Mouse (Mus musculus) MEL (cell line): ENCODE measurements around the gene Surf2. TPM values are rescaled to one million over a fixed set of nuclear protein-coding genes. Genes with fewer than 3 reads are reported as not detected.
A peak's percentile ranks its signal among the peaks of the same experiment; 100 is the strongest.

Source experiments
- DNase-seq: peaks from one replicate; pipeline ENCODE4 v3.0.0; 2011; ENCODE audit warnings: low read depth, low spot score
- H3K27ac ChIP-seq: 2 replicates; pipeline ENCODE4 v1.5.1; 2012; ENCODE audit warnings: low read depth, mild to moderate bottlenecking, control low read depth, low read length, moderate library complexity; ENCODE audit not compliant: control insufficient read depth
- H3K27me3 ChIP-seq, 2 experiments: fragments of 150-350 bp in 1 of 2; sonication (generic) in 1 of 2; 2 replicates each; pipeline ENCODE4 v1.6.1; 2012; ENCODE audit warnings: low read length in 2 of 2, mild to moderate bottlenecking in 2 of 2, improper control_type of control experiment in 1 of 2, moderate library complexity in 1 of 2; ENCODE audit not compliant: insufficient read depth in 2 of 2, control insufficient read depth in 1 of 2
- H3K36me3 ChIP-seq, 2 experiments: 2 replicates each; pipeline ENCODE4 v1.6.1; 2012 to 2014; ENCODE audit warnings: low read length in 2 of 2, improper control_type of control experiment in 1 of 2, inconsistent platforms in 1 of 2, mild to moderate bottlenecking in 1 of 2; ENCODE audit not compliant: insufficient read depth in 2 of 2, control insufficient read depth in 1 of 2
- H3K4me1 ChIP-seq, 2 experiments: fragments of 150-350 bp in 1 of 2; sonication (generic) in 1 of 2; 2 replicates each; pipeline ENCODE4 v1.6.1; 2012; ENCODE audit warnings: low read length in 2 of 2, improper control_type of control experiment in 1 of 2, mild to moderate bottlenecking in 1 of 2; ENCODE audit not compliant: insufficient read depth in 2 of 2, control insufficient read depth in 1 of 2
- H3K4me3 ChIP-seq, 2 experiments: fragments of 150-350 bp in 1 of 2; sonication (generic) in 1 of 2; 2 replicates each; pipeline ENCODE4 v1.5.1; 2012; ENCODE audit warnings: low read depth in 2 of 2, low read length in 2 of 2, mild to moderate bottlenecking in 2 of 2, moderate library complexity in 2 of 2, control low read depth in 1 of 2, improper control_type of control experiment in 1 of 2; ENCODE audit not compliant: control insufficient read depth in 1 of 2, insufficient read depth in 1 of 2
- H3K79me2 ChIP-seq: 2 replicates; pipeline ENCODE4 v1.6.1; 2012; ENCODE audit warnings: mild to moderate bottlenecking, low read length, moderate library complexity; ENCODE audit not compliant: control insufficient read depth, poor library complexity, insufficient read depth
- H3K9ac ChIP-seq: 2 replicates; pipeline ENCODE4 v1.6.1; 2012; ENCODE audit warnings: low read depth, mild to moderate bottlenecking, control low read depth, low read length, moderate library complexity; ENCODE audit not compliant: control insufficient read depth, poor library complexity, severe bottlenecking
- H3K9me3 ChIP-seq: fragments of 150-350 bp; sonication (generic); replicated peaks from 2 replicates; pipeline ENCODE4 v1.6.1; 2012; ENCODE audit warnings: mild to moderate bottlenecking, low read length, improper control_type of control experiment, moderate library complexity; ENCODE audit not compliant: insufficient read depth
- BHLHE40 ChIP-seq: IDR thresholded peaks from 2 replicates; pipeline ENCODE4 v1.6.1; 2012; ENCODE audit warnings: low read depth, mild to moderate bottlenecking, inconsistent platforms, low read length, improper control_type of control experiment, borderline replicate concordance
- CTCF ChIP-seq, 3 experiments: IDR thresholded peaks in 2 of 3; conservative IDR thresholded peaks in 1 of 3; 2 replicates each; pipeline ENCODE4 v1.5.1; 2011 to 2012; ENCODE audit warnings: low read length in 3 of 3, low read depth in 2 of 3, mild to moderate bottlenecking in 2 of 3, improper control_type of control experiment in 1 of 3, inconsistent platforms in 1 of 3, mixed read lengths in 1 of 3, moderate library complexity in 1 of 3; ENCODE audit not compliant: control insufficient read depth in 1 of 3, insufficient read depth in 1 of 3, poor library complexity in 1 of 3, severe bottlenecking in 1 of 3
- E2F4 ChIP-seq: IDR thresholded peaks from 2 replicates; pipeline ENCODE4 v1.6.1; 2011; ENCODE audit warnings: low read depth, low read length, improper control_type of control experiment, borderline replicate concordance
- GATA1 ChIP-seq: IDR thresholded peaks from 2 replicates; pipeline ENCODE4 v1.6.1; 2011; ENCODE audit warnings: low read depth, low read length, improper control_type of control experiment
- JUND ChIP-seq: IDR thresholded peaks from 2 replicates; pipeline ENCODE4 v1.6.1; 2011; ENCODE audit warnings: low read depth, mild to moderate bottlenecking, improper control_type of control experiment, low read length
- KAT2A ChIP-seq: conservative IDR thresholded peaks from 2 replicates; pipeline ENCODE4 v1.6.1; 2012; ENCODE audit warnings: low read depth, low read length, improper control_type of control experiment, inconsistent platforms
- MEF2A ChIP-seq: IDR thresholded peaks from 2 replicates; pipeline ENCODE4 v1.6.1; 2014; ENCODE audit warnings: low read depth, mild to moderate bottlenecking, inconsistent platforms, low read length, improper control_type of control experiment; ENCODE audit not compliant: poor library complexity, insufficient replicate concordance, severe bottlenecking; ENCODE audit errors: extremely low read depth
- POLR2AphosphoS2 ChIP-seq: IDR thresholded peaks from 2 replicates; pipeline ENCODE4 v1.6.1; 2011; ENCODE audit warnings: low read length, improper control_type of control experiment
- RAD21 ChIP-seq: IDR thresholded peaks from 2 replicates; pipeline ENCODE4 v1.6.1; 2011; ENCODE audit warnings: mild to moderate bottlenecking, low read depth, low read length, improper control_type of control experiment
- SMC3 ChIP-seq: IDR thresholded peaks from 2 replicates; pipeline ENCODE4 v1.6.1; 2011; ENCODE audit warnings: low read depth, low read length, improper control_type of control experiment
- USF1 ChIP-seq: IDR thresholded peaks from 2 replicates; pipeline ENCODE4 v1.6.1; 2014; ENCODE audit warnings: low read depth, mild to moderate bottlenecking, inconsistent platforms, low read length, improper control_type of control experiment, moderate library complexity
- USF2 ChIP-seq, 2 experiments: IDR thresholded peaks; 2 replicates each; pipeline ENCODE4 v1.6.1; 2011 to 2012; ENCODE audit warnings: improper control_type of control experiment in 2 of 2, low read length in 2 of 2, borderline replicate concordance in 1 of 2, inconsistent platforms in 1 of 2, low read depth in 1 of 2, mild to moderate bottlenecking in 1 of 2; ENCODE audit not compliant: insufficient read depth in 1 of 2
- ZC3H11A ChIP-seq: IDR thresholded peaks from 2 replicates; pipeline ENCODE4 v1.6.1; 2012; ENCODE audit warnings: low read depth, mild to moderate bottlenecking, inconsistent platforms, low read length, improper control_type of control experiment
- ZMIZ1 ChIP-seq: IDR thresholded peaks from 2 replicates; pipeline ENCODE4 v1.6.1; 2012; ENCODE audit warnings: low read depth, mild to moderate bottlenecking, inconsistent platforms, low read length, improper control_type of control experiment, moderate library complexity
- polyA plus RNA-seq, 2 experiments: library from polyadenylated mRNA; stranded (reverse) in 1 of 2; unstranded in 1 of 2; fragments of >175 nt in 1 of 2; fragments of >200 nt in 1 of 2; gene quantifications; 2 replicates each; pipeline versions ENCODE4 v1.2.1 to v1.2.4; 2012; ENCODE audit warnings: low replicate concordance in 2 of 2, low read depth in 1 of 2; ENCODE audit not compliant: insufficient read length in 2 of 2, insufficient read depth in 1 of 2, missing spikeins in 1 of 2
- total RNA-seq: library from RNA; depleted of rRNA; stranded (reverse); fragments of 300-350 nt; gene quantifications from 2 replicates; pipeline ENCODE4 v1.2.3, GENCODE M21; 2012; rRNA removed

Gene Surf2
- total and polyA plus RNA-seq, 3 experiments = 63.1 to 84.8 TPM; not detected in 1

GRCm38 (mm10) chr2:26964724-26965370 lies 48.7 kb downstream of the Surf2 start:
- Histone ChIP-seq H3K36me3 (peaks cover 2 to 17% of the 10 kb centered on the region in 2 experiments; a peak in 3 of 4 replicates), H3K9ac (peak overlapping the region; percentile 93), H3K4me3 (peak overlapping the region; percentile 88 to 89), H3K4me1 (peaks cover 2 to 16% of the 10 kb centered on the region in 2 experiments; a peak in 3 of 4 replicates), H3K9me3 (no peaks in the 10 kb centered on the region), H3K27ac (peak overlapping the region; percentile 93), H3K79me2 (peaks cover 26% of the 10 kb centered on the region), H3K27me3 (no peaks in the 10 kb centered on the region)
- TF ChIP-seq USF2 (IDR thresholded peaks at IDR 0.05; ENCODE audit: borderline replicate concordance in 1 of 2, insufficient read depth in 1 of 2, low read depth in 1 of 2, low read length in 2 of 2) (no peak), KAT2A (no peak), E2F4 (no peak), POLR2AphosphoS2 (no peak), BHLHE40 (0 out of 2 replicates have a peak, but pooled peaks have one; percentile 11), JUND (0 out of 2 replicates have a peak, but pooled peaks have one; percentile 7), GATA1 (peak; percentile 40)
- DNase-seq = no peak

- Histone ChIP-seq H3K4me1 (peaks cover 0 to 12% of the 10 kb centered on the region in 2 experiments; a peak in 3 of 4 replicates), H3K36me3 (peaks cover 0 to 11% of the 10 kb centered on the region in 2 experiments; a peak in 2 of 4 replicates), H3K9me3 (no peaks in the 10 kb centered on the region), H3K27me3 (no peaks in the 10 kb centered on the region), H3K4me3 (no peak overlapping the region), H3K9ac (no peak overlapping the region), H3K79me2 (peaks cover 16% of the 10 kb centered on the region), H3K27ac (no peak overlapping the region)
- TF ChIP-seq RAD21 (peak; percentile 38), ZC3H11A (peak; percentile 28), SMC3 (peak; percentile 57), KAT2A (no peak), USF1 (no peak), CTCF (IDR thresholded peaks at IDR 0.05 in 2 of 3, conservative IDR thresholded peaks at IDR 0.05 in 1 of 3; ENCODE audit: control insufficient read depth in 1 of 3, insufficient read depth in 1 of 3, low read depth in 2 of 3, low read length in 3 of 3, poor library complexity in 1 of 3, severe bottlenecking in 1 of 3) (peak; percentile 25 to 60 (median 45); a peak in 5 of 6 replicates), ZMIZ1 (no peak), MEF2A (no peak)
- peak; percentile 55 for DNase-seq
Observed at GRCm38 (mm10) chr2:26967262-26967661, 51.1 kb downstream of the Surf2 start.

Other genes with a start within 250 kb of the Surf2 start
- gene Lcn4, start 245.1 kb upstream of the Surf2 start, total RNA-seq = not detected in 2 replicates
- not detected for gene Lcn4, start 245.1 kb upstream of the Surf2 start, polyA plus RNA-seq
- not detected in 2 replicates for gene Abo, start 51.4 kb upstream of the Surf2 start, total RNA-seq
- not detected for gene Abo, start 51.4 kb upstream of the Surf2 start, polyA plus RNA-seq
- 52.2 and 65.9 TPM in 2 replicates for gene Surf6, start 13.5 kb upstream of the Surf2 start, total RNA-seq
- 10 to 100 TPM in 1 of 2 experiments, not detected in 1; 61.8 TPM for gene Surf6, start 13.5 kb upstream of the Surf2 start, polyA plus RNA-seq
- gene Med22, start 5.7 kb upstream of the Surf2 start, total RNA-seq = 64.6 and 90.1 TPM in 2 replicates
- 10 to 100 TPM in 1 of 2 experiments, not detected in 1; 79.0 TPM for gene Med22, start 5.7 kb upstream of the Surf2 start, polyA plus RNA-seq
- 3,335 and 3,552 TPM in 2 replicates for gene Rpl7a, start 5.6 kb upstream of the Surf2 start, total RNA-seq
- 1,000 to 10,000 TPM in 1 of 2 experiments, not detected in 1; 1,526 TPM for gene Rpl7a, start 5.6 kb upstream of the Surf2 start, polyA plus RNA-seq
- 52.1 and 56.5 TPM in 2 replicates for gene Surf1, start 163 bp downstream of the Surf2 start, total RNA-seq
- 10 to 100 TPM in 1 of 2 experiments, not detected in 1; 74.8 TPM for gene Surf1, start 163 bp downstream of the Surf2 start, polyA plus RNA-seq
- 152 and 158 TPM in 2 replicates for gene Surf4, start 17.6 kb downstream of the Surf2 start, total RNA-seq
- gene Surf4, start 17.6 kb downstream of the Surf2 start, polyA plus RNA-seq = 100 to 1,000 TPM in 1 of 2 experiments, not detected in 1; 252 TPM
- gene Stkld1, start 17.7 kb downstream of the Surf2 start, total RNA-seq = not detected in 2 replicates
- gene Stkld1, start 17.7 kb downstream of the Surf2 start, polyA plus RNA-seq = under 1 TPM in 1 of 2 experiments, not detected in 1; 0.25 TPM
- 45.3 and 52.4 TPM in 2 replicates for gene Rexo4, start 48.0 kb downstream of the Surf2 start, total RNA-seq
- 10 to 100 TPM in 1 of 2 experiments, not detected in 1; 66.6 TPM for gene Rexo4, start 48.0 kb downstream of the Surf2 start, polyA plus RNA-seq
- gene Adamts13, start 57.0 kb downstream of the Surf2 start, total RNA-seq = 75.1 and 130 TPM in 2 replicates
- gene Adamts13, start 57.0 kb downstream of the Surf2 start, polyA plus RNA-seq = 10 to 100 TPM in 1 of 2 experiments, not detected in 1; 19.7 TPM
- gene Cacfd1, start 93.6 kb downstream of the Surf2 start, total RNA-seq = 15.2 and 19.1 TPM in 2 replicates
- gene Cacfd1, start 93.6 kb downstream of the Surf2 start, polyA plus RNA-seq = 10 to 100 TPM in 1 of 2 experiments, not detected in 1; 60.7 TPM
- gene Slc2a6, start 111.6 kb downstream of the Surf2 start, total RNA-seq = 2.3 and 2.6 TPM in 2 replicates
- gene Slc2a6, start 111.6 kb downstream of the Surf2 start, polyA plus RNA-seq = 1 to 10 TPM in 1 of 2 experiments, not detected in 1; 3.2 TPM
- gene Mymk, start 155.8 kb downstream of the Surf2 start, total RNA-seq = not detected in 2 replicates
- gene Mymk, start 155.8 kb downstream of the Surf2 start, polyA plus RNA-seq = not detected
- gene Adamtsl2, start 163.0 kb downstream of the Surf2 start, total RNA-seq = not detected in 2 replicates
- gene Adamtsl2, start 163.0 kb downstream of the Surf2 start, polyA plus RNA-seq = not detected
- gene Fam163b, start 226.1 kb downstream of the Surf2 start, total RNA-seq = not detected in 2 replicates
- gene Fam163b, start 226.1 kb downstream of the Surf2 start, polyA plus RNA-seq = not detected
- gene Dbh, start 248.9 kb downstream of the Surf2 start, total RNA-seq = not detected in 2 replicates
- gene Dbh, start 248.9 kb downstream of the Surf2 start, polyA plus RNA-seq = not detected